Mouse (Mus musculus) cerebellum, adult 9-10 months (tissue): ENCODE measurements at regions not wholly inside any gene's neighbourhood (a gene's known extent, or its start where the extent isn't known, plus 50 kb on each side); places are given as distances from the start of the nearest gene placed in this dataset.
"Not testable (repeated sequence)": the region's sequence is repeated elsewhere in the genome, so short reads cannot be mapped to it uniquely, and the experiment has no call there.

Source experiments
- DNase-seq: peaks from one replicate; pipeline ENCODE4 v3.0.0; 2022

GRCm38 (mm10) chr14:17560001-17560400 is 100.1 kb upstream of the Thrb start:
- not testable (repeated sequence) for DNase-seq

DNA sequence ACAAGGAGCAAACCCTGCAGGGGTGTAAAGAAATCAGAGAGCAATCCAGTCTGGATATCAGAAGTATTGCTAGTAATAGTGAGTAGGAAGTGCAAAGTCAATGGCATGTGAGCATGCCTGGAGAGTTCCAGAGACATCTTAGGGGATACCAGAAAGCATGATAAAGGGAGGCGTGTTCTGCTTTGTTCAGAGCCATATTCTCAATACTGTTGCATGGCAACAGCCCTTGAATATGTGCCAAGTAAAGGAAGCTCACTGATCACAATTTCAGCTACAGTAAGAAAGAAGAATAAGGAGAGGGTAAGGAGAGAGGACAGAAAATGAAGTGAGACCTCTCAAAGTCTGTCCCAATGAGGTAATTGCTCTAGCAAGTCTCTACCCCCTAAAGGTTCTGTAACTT is 92.1 kb upstream of the Thrb start:
- DNase-seq: no peak

GRCm38 (mm10) chr14:17569087-17569636 is 90.9 kb upstream of the Thrb start:
- no peak for DNase-seq

- DNase-seq: no peak
Observed at GRCm38 (mm10) chr14:17578776-17579175, 81.3 kb upstream of the Thrb start.

DNA sequence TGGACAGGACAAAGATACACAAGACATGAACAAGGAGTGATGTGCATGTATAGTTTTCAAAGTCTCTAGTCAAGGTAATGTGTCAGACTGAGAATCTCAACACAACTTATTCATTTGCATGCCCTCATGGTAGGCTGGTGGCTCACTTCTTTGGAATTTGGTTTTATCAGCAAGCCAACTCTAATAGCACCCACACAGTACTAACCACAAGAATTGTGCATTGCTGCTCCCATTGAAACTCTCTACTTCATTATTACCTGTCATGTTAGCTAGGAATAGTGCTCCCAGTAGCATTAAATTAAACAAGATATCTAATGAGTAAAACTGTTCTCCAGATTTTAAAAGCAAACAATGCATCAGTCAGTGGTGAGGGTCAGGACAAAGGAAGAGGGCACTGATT is 70.5 kb upstream of the Thrb start:
- no peak for DNase-seq

DNA sequence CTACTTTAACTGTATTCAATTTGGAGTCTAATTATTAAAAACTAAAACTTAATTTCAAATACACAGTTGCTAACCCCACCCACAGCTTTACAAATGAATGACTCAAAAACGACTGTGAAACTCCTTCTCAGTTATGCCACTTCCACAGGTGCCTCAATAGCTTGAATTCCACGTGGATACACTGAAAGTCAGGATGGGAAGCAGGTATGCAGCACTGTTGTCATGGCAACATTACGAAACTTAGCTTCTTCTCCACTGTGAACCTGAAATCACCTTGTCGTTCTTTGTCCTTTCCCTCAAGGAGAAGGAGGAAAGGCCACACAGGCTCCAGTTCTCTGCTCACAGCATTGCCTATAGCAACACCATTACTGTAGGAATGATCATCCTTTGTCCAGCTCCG is 60.5 kb upstream of the Thrb start:
- no peak for DNase-seq

DNA sequence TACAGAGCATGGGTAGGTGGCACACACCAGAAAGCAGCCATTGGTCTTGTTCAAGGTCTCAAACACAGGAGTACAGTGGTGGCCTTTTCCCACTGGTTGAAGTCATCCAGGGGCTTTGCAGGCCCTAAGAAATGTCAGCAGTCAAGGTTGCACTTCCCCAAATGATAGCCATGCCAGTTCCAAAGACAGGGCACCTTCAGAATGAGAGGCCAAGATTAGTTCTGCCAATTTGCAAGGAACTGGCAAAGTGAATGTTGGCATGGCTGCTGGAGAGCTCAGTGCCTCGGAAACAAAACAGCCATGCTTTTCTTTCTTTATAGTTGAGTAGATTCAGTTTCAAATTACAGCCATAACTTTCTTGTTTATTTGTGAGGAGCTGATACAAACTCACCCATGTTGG is 57.7 kb upstream of the Thrb start:
- no peak for DNase-seq

DNA sequence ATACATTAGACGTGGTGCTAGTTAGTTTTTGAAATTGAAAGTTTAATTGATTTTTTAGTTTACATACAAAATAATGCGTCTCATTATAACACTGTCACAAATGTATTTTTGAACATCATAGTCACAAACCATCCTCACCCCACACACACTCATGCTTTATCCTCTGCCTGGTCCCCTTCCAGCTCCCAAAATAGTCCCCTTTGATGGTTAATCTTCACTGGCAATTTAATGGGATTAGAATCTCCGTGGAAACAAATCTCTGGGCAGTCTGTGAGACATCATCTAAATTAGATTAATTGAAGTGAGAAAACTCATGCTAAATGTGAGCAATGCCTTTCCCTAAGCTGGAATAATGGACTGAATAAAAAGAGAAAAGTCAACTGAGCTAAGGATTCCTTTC is 54.0 kb upstream of the Thrb start:
- no peak for DNase-seq

- no peak for DNase-seq
Observed at GRCm38 (mm10) chr14:17607186-17607585, 52.9 kb upstream of the Thrb start.
